Mouse (Mus musculus): ENCODE measurements around the gene Gm27235.
"Not testable (repeated sequence)": the region's sequence is repeated elsewhere in the genome, so short reads cannot be mapped to it uniquely, and the experiment has no call there.

Gm27235 gene

DNA sequence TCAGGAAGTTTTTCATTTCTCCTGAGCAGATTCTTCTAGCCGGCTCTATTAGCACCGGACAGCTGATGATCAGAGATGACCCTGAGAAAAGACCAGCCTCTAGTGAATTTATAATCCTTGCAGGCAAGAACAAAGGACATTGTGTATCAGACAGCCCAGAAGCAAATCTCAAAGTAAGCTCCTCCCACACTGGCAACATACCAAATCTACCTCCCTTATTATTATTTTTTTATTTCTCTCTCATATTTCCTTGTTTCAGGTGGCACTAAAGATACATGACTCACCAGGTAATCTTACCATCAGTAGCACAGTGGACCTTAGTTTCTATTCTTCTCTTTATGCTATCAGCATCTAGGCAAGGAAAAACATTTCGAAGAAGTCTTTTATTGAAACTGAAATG, at the start of gene Gm27235, which contains the start of gene D730048I06Rik:
TSS of gene Gm27235 (minus strand) at position 101 of the 400 bp plus-strand sequence.
TSS of gene D730048I06Rik (minus strand) at position 112 of the 400 bp plus-strand sequence.
- no peak for DNase-seq (ENCODE audit: low spot score)

GRCm38 (mm10) chr9:35817881-35818280, 28.0 kb upstream of the Gm27235 start:
- DNase-seq (ENCODE audit: low spot score), result not testable (repeated sequence)

DNA sequence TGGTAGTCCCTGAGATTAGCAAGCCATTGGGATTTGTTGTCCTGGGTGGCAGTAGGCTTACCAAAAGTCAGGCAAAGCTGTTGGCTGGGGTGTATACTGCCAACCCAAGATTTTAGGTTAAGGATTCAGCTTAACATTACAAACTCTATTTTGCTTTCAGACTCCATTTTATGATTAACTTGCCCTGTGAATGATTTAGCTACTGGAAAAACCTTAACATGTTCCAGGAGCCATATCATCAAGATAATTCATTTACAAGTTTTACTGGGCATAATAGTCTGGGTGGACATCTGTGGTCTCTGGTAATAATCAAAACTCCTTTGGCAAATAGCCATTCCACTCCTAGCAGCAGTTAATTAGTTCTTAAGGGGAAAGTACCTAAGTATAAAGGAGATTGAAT, 8.2 kb upstream of the Gm27235 start:
- no peak for DNase-seq (ENCODE audit: low spot score)

- DNase-seq (ENCODE audit: low spot score), result no peak
Observed at GRCm38 (mm10) chr9:35778009-35778408, 11.9 kb downstream of the Gm27235 start, which contains the start of gene Gm17727. Gm17727 (minus strand) TSS chr9:35778109.

GRCm38 (mm10) chr9:35756843-35757242, 33.1 kb downstream of the Gm27235 start:
- DNase-seq (ENCODE audit: low spot score), result no peak

DNA sequence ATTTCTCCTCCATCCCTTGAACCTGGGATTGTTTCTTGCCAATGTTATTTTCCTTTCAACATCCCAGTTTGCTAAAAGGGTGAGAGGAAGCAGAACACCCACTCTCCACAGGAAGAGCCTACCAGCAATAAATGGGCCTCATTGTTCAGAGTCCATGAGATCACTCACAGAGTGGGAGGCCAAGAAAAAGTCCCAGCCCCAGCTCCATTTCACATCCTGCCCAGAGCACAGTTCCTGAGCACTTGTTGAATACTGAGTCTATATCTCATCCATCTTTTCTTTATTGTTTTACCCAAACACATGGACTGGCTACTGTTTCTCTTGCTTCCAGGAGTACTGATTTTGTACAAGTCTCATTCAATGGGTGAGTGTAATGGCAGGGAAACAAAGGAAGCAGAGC, 49.2 kb downstream of the Gm27235 start, which contains the start of gene Gm17677:
TSS of gene Gm17677 (plus strand) at position 301 of the 400 bp plus-strand sequence.
- DNase-seq (ENCODE audit: low spot score), result no peak

Measured in yolk sac, embryonic 10.5 days (tissue).